Mouse (Mus musculus): ENCODE results near the gene Adora1. TPM values are rescaled to one million over a fixed set of nuclear protein-coding genes. Genes with fewer than 3 reads are reported as not detected.

Gene Adora1
- polyA plus RNA-seq, 1 experiment from 2014 or later: 0.12 TPM

Other genes with a start within 250 kb of the Adora1 start
- gene Fmod, start 198.2 kb downstream of the Adora1 start, polyA plus RNA-seq (2015; fragmentation: Nextera tagmentation; extraction: Ambion mirVana): 2.2 and 2.5 TPM in 2 replicates
- 79.6 and 89.1 TPM in 2 replicates for gene Btg2, start 156.3 kb downstream of the Adora1 start, polyA plus RNA-seq (2015; fragmentation: Nextera tagmentation; extraction: Ambion mirVana)
- gene Chit1, start 124.2 kb downstream of the Adora1 start, polyA plus RNA-seq (2015; fragmentation: Nextera tagmentation; extraction: Ambion mirVana): 0.08 and 0.12 TPM in 2 replicates
- 1.8 and 2.4 TPM in 2 replicates for gene Chil1, start 53.3 kb downstream of the Adora1 start, polyA plus RNA-seq (2015; fragmentation: Nextera tagmentation; extraction: Ambion mirVana)
- 1.6 and 1.9 TPM in 2 replicates for gene Mybph, start 42.0 kb downstream of the Adora1 start, polyA plus RNA-seq (2015; fragmentation: Nextera tagmentation; extraction: Ambion mirVana)
- gene Myog, start 54.6 kb upstream of the Adora1 start, polyA plus RNA-seq (2015; fragmentation: Nextera tagmentation; extraction: Ambion mirVana): 2.7 and 4.1 TPM in 2 replicates
- gene Ppfia4, start 97.5 kb upstream of the Adora1 start, polyA plus RNA-seq (2015; fragmentation: Nextera tagmentation; extraction: Ambion mirVana): 1.1 and 1.2 TPM in 2 replicates
- gene Tmem183a, start 126.5 kb upstream of the Adora1 start, polyA plus RNA-seq (2015; fragmentation: Nextera tagmentation; extraction: Ambion mirVana): 58.8 and 67.9 TPM in 2 replicates
- gene 4933406M09Rik, start 150.5 kb upstream of the Adora1 start, polyA plus RNA-seq (2015; fragmentation: Nextera tagmentation; extraction: Ambion mirVana): not detected in 2 replicates
- 20.4 TPM in 2 replicates for gene Cyb5r1, start 170.1 kb upstream of the Adora1 start, polyA plus RNA-seq (2015; fragmentation: Nextera tagmentation; extraction: Ambion mirVana)
- 130 and 138 TPM in 2 replicates for gene Adipor1, start 179.9 kb upstream of the Adora1 start, polyA plus RNA-seq (2015; fragmentation: Nextera tagmentation; extraction: Ambion mirVana)
- 34.7 and 37.4 TPM in 2 replicates for gene Klhl12, start 220.1 kb upstream of the Adora1 start, polyA plus RNA-seq (2015; fragmentation: Nextera tagmentation; extraction: Ambion mirVana)